Mouse (Mus musculus) neutrophil, adult 83 days (primary cell): ENCODE data around the gene Zfp948. TPM values are rescaled to one million over a fixed set of nuclear protein-coding genes. Genes with fewer than 3 reads are reported as not detected.

Experiments
- total RNA-seq, 2 experiments: library from RNA; stranded (reverse); gene quantifications; one replicate each; pipeline ENCODE4 v1.2.4; 2023

Gene Zfp948
- 1 to 10 TPM; 2.4 to 3.0 TPM for total RNA-seq

GRCm38 (mm10) chr17:21566728-21567349 is at the start of gene Zfp948:
TSS of gene Zfp948 (plus strand) at chr17:21567008.

GRCm38 (mm10) chr17:21535096-21536001 is 31.5 kb upstream of the Zfp948 start, which contains the start of gene Zfp52:
TSS of gene Zfp52 (plus strand) at chr17:21535539.

Other genes with a start within 250 kb of the Zfp948 start
- gene Zfp677, start 183.3 kb upstream of the Zfp948 start, total RNA-seq: 1 to 10 TPM; 2.1 to 3.0 TPM
- 1 to 10 TPM; 1.8 to 2.0 TPM for gene Zfp54, start 143.8 kb upstream of the Zfp948 start, total RNA-seq
- 1 to 10 TPM; 8.0 to 8.2 TPM for gene Zfp51, start 116.6 kb upstream of the Zfp948 start, total RNA-seq
- 10 to 100 TPM in 1 of 2 experiments, 1 to 10 TPM in 1; 8.4 to 10.4 TPM for gene Zfp53, start 78.0 kb upstream of the Zfp948 start, total RNA-seq
- gene Zfp52, start 31.5 kb upstream of the Zfp948 start, total RNA-seq: 1 to 10 TPM; 8.6 to 8.7 TPM
- gene Zfp983, start 83.6 kb downstream of the Zfp948 start, total RNA-seq: 1 to 10 TPM; 4.4 TPM
- 10 to 100 TPM in 1 of 2 experiments, not detected in 1; 10.2 TPM for gene Gm10226, start 124.9 kb downstream of the Zfp948 start, total RNA-seq
- gene Zfp760, start 140.7 kb downstream of the Zfp948 start, total RNA-seq: 1 to 10 TPM; 2.0 TPM
- gene Zfp229, start 163.8 kb downstream of the Zfp948 start, total RNA-seq: 1 to 10 TPM; 2.0 to 2.2 TPM